Mouse (Mus musculus) thymus, postnatal 25 days (tissue): ENCODE measurements around the gene Gm20388.

Experiments used
- DNase-seq: peaks from one replicate; pipeline ENCODE4 v3.0.0; 2022

Gm20388 gene

DNA sequence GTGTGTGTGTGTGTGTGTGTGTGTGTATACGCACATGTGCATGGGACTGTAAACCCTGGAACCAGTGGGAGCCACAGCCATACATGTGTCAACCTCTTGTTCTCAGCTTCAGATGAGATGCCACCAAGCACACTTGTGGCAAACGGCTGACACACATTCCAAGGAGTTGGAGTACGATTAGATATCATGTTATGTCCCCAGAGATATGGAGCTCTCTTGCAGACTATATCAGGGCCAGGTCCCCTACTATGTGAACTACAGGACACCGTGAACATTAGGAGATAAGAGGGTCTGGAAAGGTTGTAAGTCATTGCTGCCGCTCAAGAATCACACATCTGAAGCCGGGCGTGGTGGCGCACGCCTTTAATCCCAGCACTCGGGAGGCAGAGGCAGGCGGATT is 2772.2 kb downstream of the Gm20388 start:
- DNase-seq = no peak

DNA sequence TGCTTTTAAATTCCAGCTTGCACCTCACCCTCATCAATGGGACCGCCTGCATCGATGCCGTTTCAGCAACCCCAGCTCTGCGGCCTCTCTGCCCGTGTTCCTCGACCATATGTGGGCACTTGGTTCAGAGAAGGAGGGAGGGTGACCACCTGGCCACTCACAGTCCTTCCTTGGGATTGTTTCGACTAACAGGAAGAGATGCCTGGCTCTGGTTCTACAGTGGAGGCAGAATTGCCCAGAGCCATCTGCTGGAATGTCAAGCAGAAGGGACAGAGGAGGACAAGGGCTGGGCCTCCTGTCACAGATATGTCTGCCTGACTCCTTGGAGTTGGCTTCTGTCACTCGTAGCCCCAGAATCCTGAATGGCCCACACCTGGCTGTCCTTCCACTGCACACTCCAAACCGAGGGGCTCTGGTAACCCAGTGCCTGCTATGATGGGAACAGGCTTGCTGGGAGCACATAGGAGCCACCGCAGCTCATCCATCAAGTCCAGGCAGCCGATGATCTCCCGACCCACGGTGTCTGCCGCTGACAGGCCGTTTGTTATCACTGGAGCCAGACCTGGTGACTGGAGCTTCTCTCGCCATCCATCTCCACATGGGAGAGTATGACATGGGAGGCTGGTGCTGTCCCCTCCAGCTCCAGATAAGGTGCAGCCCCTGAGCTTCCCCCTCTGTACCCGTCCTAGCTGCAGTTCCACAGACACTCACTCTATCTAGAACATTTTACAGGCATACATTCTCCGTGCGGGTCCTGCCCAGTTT is 2774.6 kb downstream of the Gm20388 start:
- no peak for DNase-seq

DNA sequence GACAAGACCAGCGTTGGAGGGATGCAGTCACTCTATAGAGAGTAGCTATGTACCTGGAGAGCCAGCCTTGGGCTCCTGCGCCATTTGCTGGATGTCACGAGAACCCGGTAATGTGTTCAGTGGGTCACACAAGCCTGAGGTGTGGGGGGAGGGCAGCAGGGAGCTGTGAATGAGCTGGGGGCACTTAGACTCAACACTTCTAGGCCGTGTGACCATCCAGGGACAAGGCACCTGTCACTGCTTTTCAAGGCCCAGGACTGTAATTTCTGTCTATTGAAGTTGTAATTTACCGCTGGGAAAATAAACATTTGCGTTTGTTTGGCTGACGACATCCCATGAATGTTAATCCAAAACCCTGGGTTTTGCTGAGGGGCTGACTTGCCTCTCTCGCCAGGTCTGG is 2776.2 kb downstream of the Gm20388 start:
- DNase-seq = no peak

DNA sequence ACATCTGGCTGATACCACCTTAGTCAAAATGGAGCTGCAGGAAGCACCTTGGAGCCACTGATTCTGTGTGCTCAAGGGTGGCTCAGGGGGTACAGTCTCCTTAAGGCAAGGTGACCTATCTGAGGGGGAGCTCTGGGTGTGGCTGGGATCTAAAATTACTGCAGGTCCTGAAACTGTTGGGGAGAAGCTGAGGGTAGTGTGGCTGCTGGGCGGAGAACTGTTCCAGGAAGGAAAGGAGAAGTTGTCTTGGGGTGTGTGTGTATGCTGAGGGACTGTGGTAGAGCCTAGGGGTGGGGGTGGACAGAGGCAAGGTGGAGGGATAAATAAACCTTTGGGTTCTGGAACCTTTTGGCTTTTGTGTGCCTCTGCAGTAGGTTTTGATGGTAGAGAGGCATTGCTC is 2778.7 kb downstream of the Gm20388 start:
- DNase-seq = no peak

DNA sequence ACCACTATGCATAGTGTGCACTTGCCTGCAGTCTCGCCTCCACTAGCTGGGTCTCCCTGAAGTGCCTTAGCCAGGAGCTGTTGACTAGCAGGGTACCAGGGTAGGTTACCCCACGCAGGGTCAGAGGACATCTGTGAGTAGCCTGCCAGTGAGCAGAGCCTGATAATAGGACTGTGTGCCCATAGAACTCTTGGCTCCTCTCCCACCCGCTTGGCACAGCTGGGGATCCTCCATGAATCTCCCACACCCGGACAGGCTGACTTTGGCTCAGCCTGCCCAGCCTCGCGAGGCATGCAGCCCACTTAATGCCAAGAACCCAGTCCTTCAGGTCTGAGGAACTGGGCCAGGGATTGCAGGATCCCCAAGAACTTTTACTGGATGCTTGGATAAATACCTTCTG is 2780.4 kb downstream of the Gm20388 start:
- DNase-seq = no peak

DNA sequence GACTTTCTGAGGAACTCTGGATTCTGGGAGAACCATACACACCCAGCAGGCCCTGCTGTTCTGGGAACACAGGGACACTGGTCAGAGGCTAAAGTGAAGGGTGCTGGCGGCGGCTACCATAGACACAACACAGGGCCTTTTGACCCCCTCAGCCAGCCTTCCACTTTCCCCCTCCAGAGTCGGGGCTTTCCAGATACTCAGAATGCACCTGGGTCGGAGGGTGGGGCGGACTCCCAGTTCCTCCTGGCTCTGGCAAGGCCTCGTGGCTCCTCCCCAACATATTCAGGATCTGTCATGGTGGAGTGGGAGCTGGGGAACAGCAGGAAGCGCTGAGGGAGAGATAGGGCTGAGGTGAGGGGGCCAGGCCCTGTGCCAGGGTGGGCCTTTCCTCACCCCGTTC is 2781.5 kb downstream of the Gm20388 start:
- no peak for DNase-seq

DNA sequence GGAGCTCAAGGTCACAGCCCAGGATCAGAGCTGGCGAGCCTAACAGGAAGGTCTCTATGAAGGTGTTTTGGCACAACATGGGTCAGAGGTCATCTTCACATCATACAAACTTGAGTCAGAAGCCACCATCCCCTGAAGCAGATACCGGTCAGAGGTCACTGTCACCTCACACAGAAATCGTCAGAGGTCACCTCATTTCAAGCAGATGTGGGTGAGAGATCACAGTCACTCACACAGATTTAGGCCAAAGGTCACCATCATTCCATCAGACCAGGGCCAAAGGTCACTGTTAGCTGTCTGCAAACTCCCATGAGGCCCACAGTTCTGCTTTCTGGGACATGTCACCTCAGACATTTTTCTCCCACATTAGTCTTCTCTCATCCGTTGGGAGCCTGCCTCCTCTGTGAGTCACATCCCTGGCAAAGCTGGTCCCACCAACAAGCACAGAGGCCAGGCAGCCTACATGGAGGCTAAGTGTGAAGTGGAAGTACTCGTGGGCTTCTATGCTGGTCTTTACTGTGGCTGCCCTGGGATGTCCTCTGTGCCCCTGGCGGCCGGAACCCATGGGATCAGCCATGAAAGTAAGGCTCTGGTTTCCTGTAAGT is 2784.9 kb downstream of the Gm20388 start:
- peak; percentile 14 for DNase-seq

DNA sequence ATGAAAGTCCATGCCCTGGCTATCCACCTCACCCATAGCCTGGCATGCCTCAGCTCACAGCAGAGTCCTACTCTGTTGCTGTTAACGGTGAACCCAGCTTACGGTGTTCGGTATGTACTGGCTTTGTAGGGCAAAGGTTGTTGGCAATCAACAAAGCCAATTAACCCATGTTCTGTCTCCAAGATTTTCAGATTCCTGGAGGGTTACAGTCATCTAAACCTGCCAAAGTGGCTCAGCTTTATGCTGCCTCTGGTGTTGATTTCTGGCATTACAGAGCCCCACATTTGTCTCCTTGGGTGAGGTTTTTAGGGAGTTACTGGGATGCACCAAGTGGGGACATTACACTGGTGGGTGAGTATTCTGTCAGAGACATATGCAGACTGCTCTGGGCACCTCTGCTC is 2786.5 kb downstream of the Gm20388 start:
- DNase-seq = peak; percentile 71

DNA sequence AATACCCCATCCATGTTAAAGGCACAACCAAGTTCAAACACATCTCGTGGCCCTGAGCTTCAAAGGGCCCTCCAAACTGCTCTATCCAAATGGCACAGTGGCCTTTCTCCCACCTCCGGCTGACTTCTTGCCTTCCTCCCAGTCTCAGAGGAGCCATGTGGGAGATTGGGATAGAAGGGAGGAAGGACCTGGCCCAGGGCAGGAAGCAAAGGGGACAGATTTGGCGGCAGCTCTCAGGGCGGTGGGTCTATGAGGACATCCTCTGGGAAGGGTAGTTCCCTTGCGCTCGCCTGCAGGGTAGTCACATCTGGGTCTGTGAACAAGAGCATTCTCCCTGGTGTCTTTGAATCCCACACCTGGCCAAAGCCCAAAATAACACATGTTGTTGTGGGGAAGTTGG is 2786.9 kb downstream of the Gm20388 start:
- DNase-seq = peak; percentile 56

DNA sequence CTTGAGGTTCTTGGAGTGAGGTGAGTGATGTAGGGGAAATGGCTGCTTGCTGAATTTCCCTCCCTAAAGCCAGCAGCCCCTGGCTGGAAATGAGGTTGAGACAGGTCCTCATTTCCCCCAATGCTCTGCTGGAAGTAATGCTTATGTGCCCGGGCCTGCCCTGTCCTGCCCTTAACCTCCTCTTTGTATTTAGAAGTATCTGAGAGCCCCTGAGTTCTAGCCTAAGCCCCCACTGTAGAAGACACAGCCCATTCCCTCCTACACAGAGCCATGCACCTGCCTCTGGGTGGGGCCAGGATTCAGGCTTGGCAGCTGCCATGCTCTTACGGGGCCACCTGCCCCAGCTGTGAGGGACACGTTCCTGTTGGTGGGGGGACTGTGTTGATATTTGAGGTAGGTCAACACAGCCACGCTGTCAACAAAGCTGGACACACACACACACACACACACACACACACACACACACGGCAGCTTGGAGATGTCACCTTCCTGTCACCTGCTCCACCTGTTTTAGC is 2787.7 kb downstream of the Gm20388 start:
- peak; percentile 81 for DNase-seq

DNA sequence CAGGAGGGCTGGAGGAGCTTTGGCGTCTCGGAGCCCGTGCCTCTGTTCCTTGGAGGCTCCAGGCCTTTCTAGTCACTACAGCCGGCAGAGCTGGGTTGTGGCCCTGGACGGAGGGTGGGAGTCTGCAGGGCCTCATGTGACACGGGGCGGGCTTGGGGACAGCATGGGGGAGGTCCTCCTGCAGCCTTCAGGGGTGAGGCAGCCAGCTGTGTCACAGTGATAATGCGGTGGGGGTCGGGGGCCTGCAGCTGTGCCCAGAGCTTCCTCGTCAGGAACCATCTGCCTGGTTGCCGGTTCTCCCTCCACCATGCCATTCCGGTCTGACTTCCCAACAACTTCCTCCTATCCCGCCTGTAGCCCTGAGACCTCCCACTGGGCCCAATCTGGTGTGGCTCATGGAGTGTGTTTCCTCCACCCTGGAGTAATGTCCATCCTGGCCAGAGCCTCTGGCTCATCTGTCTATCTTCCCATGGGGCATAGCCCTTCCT is 2788.4 kb downstream of the Gm20388 start, which contains the start of gene Cbfa2t3:
TSS of gene Cbfa2t3 (minus strand) at position 105 of the 488 bp plus-strand sequence.
- DNase-seq = peak; percentile 79

DNA sequence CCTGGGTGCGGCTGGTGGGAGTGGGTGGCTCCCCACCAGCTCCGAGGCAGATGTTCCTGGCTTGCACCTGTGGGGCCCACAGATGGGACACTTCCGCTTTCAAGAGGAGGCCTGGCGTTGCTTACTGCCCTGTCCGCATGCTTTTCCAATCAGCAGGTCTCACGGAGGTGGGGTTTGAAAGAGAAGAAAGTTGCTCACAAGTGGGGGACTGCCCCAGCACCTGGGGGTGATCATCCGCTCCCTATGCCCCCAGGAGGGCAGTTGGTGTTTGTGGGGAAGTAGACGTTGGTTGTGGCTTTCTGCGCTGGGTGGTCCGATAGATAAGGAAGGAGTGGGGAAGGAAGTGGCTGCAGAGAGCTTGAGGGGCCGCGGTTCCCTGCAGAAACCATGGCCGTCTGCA is 2790.0 kb downstream of the Gm20388 start:
- peak; percentile 72 for DNase-seq

DNA sequence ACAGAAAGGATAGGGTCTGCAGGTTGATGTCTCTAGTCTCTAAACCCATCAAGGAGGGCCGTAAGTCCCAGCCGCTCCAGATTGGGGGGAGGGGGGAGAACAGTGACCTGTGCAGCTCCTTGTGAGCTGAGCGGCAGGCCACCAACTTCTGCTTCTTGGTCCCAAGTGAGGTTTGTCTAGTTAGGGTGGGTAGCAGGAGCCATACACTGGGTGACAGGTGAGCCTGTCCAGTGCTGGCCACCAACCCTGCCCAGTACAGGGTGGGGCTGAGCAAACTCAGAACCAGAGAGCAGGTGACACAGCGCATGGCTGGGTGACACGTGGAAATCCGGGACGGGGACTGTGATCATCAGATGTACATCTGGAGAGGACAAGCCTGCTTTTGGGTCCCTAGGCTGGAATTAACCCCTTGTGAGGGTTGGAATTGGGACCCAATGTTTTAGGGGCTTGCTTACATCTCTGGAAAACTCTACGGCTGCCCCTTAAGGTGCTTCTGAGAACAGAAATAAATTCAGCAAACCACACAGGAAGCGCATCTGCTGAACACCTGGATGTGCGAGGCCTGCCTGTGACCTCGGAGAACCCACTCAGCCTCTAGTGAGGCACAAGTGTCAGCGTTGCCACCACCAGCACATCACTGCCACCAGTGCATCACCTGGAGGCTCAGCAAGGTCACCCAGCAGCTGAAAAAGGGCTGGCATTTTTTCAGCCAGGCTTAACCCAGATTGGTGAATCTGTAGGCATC is 2791.0 kb downstream of the Gm20388 start:
- DNase-seq = peak; percentile 84

DNA sequence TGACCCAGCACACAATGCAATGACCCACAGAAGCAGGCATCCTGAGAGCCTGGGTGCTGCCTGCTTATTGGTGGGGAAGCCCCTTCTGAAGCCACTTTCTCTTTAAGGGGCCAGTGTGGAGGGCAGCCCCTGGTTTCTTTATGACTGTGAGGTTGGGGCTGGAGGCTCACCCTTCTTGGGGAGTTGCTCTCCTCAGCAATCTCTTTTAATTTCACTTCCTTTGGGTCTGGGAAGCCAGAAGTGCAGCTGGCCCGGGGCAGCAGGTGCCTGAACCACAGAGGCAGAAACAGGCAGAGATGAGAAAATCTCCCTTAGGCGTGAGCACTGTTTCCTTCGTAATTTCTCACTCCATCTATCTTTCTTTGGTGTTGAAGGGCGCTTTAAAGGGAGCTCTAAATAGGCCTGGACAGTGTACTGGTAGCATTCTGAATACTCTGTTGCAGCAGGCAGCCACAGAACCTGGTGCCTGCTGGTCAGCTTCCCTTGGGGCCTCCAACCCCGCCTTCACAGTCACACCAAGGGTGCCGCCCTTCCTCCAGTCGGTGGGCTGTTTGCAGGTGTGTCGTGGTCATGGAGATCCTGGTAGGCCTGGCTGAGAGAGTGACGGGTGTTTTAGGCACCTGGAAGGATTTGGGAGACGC is 2791.8 kb downstream of the Gm20388 start:
- DNase-seq = peak; percentile 77

DNA sequence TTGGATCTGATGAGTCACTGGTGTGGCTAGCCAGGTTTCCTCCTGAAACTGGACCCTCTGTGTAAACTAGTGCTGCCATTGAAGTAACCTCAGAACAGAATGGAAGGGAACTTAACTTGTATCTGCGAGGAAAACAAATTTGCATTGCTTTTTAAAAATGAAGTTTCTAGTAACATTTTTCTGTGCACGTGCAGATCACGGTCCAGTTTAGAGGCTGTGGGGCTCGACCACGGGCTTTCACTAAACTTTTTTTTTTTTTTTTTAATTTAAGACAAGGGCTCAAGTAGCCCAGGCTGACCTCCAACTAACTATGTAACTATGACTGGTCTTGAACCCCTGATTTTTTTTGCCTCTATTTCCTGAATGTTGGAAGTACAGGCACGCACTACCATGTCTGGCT is 2792.3 kb downstream of the Gm20388 start:
- DNase-seq = no peak

DNA sequence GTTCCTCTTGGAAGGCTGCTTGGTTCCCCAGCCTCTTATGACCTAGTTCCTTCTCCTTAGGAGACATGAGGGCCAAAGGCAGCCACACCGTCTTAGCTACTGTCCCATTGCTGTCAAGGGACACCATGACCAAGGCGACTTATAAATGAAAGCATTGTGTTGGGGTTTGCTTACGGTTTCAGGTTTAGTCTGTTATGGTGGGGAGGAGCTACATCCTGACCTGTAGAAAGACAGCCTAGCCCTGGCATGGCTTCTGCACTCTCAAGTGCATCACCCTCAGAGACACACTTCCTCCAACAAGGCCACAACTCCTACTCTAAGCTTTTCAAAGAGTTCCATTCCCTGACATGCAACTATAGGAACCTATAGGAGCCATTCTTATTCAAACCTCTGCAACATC is 2794.0 kb downstream of the Gm20388 start:
- peak; percentile 29 for DNase-seq

DNA sequence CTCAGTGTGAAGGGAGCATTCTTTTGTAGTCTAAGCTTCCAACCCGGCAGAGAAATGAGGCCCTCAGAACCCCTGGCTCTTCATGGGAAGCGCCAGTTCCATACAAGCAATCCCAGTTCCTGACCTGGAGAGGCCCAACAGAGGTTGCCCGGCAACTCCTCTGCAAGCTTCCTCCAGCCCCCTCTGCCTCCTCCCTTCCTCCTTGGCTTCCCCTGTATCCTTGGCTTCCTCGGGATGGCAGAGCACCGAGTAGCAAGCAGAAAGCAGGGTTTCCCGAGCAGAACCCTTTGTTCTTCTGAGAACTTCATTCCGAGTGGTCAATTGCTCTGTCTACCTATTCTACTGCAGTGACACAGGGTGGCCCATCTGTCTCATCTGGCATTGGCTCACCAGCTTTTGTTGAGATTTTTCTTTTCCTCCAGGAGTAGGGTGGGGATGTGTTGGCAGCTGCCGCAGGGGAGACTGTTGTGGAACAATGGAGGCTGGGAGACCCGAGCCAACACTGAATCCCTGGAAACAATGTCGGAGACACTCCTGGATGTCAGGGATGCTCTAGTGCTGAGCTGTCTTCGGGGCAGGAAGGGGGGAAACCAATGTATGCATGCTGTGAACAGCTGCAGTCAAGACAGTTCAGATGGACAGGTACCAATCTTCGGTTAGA is 2795.4 kb downstream of the Gm20388 start:
- DNase-seq = no peak

DNA sequence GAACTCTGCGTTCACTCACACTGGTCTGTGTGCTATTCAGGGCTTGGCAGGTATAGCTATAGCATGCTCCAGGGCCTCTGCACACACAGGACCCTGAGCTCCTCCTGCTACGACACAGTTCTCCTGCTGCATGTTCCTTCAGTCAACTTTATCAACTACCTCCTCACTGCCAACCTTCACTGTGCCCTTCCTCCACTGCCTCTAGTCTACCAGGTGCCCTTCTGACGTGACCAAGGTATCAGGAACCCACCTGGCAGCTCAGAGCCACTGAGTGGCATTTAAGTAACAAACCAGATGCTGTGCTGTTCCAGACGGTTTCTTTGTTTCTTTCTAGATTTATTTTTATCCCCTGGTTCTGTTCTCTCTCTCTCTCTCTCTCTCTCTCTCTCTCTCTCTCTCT is 2796.5 kb downstream of the Gm20388 start:
- DNase-seq = peak; percentile 43

DNA sequence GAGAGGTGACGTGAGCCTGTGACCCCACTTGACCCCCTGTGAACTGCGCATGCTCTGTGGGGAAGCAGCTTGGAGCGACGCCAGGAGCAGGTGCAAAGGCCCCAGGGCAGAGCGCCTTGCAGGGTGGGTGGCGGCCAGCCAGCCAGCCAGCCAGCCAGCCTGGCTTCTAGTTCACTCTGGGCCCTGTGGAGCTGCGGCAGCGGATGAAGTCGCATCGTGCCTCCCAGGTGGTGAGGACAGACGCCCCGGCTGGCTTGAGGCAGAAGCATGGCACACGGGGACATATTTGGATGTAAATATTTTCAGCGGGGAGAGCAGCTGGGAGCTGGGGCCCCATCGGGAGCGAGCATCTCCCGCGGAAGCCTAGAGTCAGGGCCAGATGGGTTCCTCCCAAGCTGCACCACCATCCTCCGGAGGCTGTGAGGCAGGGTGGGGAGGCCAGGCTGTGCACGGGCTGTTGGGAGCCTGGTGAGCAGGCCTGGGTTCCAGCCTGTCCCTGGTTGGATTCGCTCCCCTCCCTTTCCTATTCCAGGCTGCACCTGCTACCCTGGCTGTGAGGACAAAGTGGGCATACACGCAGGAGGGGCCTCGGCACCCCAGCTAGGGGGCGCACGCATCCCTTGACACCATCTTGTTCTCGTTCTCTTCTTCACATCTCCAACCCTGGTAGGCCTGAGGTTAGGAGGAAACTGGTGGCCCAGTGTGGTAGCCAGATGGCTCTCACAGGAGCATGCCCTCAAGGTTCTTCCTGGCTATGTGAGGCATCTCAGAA is 2798.9 kb downstream of the Gm20388 start:
- DNase-seq = peak; percentile 89

DNA sequence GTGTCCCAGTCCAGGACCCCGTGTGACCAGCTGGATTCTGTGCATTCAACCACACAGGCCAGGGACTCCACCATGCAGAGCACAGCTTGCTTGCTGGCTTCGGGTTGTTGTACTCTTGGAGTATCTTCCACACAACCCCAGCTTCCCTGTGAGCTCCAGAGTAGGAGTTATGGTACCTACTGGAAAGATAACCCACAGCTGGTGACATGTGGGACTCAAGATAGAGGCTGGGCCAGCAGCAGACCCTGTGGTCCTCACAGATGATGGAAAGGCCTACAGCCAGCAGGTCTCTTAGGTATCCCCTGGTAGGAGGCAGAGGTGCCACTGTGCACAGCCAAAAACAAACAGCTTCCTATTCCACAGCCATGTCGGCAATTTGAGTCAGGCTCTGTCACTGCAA is 2800.8 kb downstream of the Gm20388 start:
- DNase-seq = no peak

DNA sequence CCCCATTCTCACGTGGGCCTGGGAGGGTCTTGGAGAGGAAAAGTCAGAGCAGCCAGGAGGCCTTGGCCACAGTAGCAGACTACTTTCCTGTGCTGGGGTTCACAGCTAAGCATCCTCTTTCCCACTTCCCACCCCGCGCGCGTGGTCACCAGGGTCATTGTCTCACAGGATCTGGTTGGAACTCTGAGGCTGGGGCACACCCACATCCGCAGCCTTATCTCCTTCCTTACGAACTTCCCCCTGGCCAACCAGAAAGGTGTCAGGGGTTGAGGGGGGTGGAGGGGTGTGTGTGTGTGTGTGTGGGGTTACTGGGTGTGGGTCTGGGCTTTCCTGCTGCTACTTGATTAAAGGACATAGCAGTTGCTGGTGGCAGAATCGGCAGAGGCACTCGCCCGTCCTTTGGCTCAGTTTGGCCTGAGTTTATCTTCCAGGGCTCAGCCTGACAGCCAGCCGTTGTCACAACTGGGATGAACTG is 2801.3 kb downstream of the Gm20388 start:
- DNase-seq = peak; percentile 66
